Mouse (Mus musculus): ENCODE data around the gene Gm5142. TPM values are rescaled to one million over a fixed set of nuclear protein-coding genes. Genes with fewer than 3 reads are reported as not detected.
A peak's percentile ranks its signal among the peaks of the same experiment; 100 is the strongest.

Gene Gm5142
- polyA plus RNA-seq, 1 experiment: not detected

- Histone ChIP-seq H3K4me1 (ENCODE audit: control insufficient read depth, insufficient read depth, low read length) (no peaks in the 10 kb centered on the region), H3K4me3 (replicated peaks; ENCODE audit: extremely low read depth, low read depth, low read length) (no peak overlapping the region)
- no peak for TF ChIP-seq CTCF (IDR thresholded peaks at IDR 0.05; ENCODE audit: insufficient read depth, low read length)
- no peak for TF ChIP-seq POLR2A (IDR thresholded peaks at IDR 0.05; ENCODE audit: borderline replicate concordance, extremely low read depth, low read depth, low read length)
- DNase-seq: no peak
- 70% methylated on average over 2 of the region's 2 CpGs for WGBS
Measured at GRCm38 (mm10) chr14:59186121-59186520, 7.6 kb upstream of the Gm5142 start.

- no peak overlapping the region for H3K4me3 ChIP-seq (replicated peaks; ENCODE audit: extremely low read depth, low read depth, low read length)
- no peak for TF ChIP-seq CTCF (IDR thresholded peaks at IDR 0.05; ENCODE audit: insufficient read depth, low read length)
- no peak for TF ChIP-seq POLR2A (IDR thresholded peaks at IDR 0.05; ENCODE audit: borderline replicate concordance, extremely low read depth, low read depth, low read length)
- DNase-seq: no peak
Measured at GRCm38 (mm10) chr14:59185514-59185913, 7.0 kb upstream of the Gm5142 start.

GRCm38 (mm10) chr14:59182732-59183131 is 4.2 kb upstream of the Gm5142 start:
- no peak for DNase-seq
- 60% methylated on average over 2 of the region's 2 CpGs for WGBS
- H3K4me1 ChIP-seq (ENCODE audit: control insufficient read depth, insufficient read depth, low read length): no peaks in the 10 kb centered on the region
- no peak overlapping the region for H3K4me3 ChIP-seq (replicated peaks; ENCODE audit: extremely low read depth, low read depth, low read length)
- TF ChIP-seq CTCF (IDR thresholded peaks at IDR 0.05; ENCODE audit: insufficient read depth, low read length): no peak
- no peak for TF ChIP-seq POLR2A (IDR thresholded peaks at IDR 0.05; ENCODE audit: borderline replicate concordance, extremely low read depth, low read depth, low read length)

More at GRCm38 (mm10) chr14:59185514-59185913, 7.0 kb upstream of the Gm5142 start:
- H3K4me1 ChIP-seq (ENCODE audit: control insufficient read depth, insufficient read depth, low read length): no peaks in the 10 kb centered on the region

- Histone ChIP-seq H3K4me3 (replicated peaks; ENCODE audit: extremely low read depth, low read depth, low read length) (no peak overlapping the region), H3K4me1 (ENCODE audit: control insufficient read depth, insufficient read depth, low read length) (no peaks in the 10 kb centered on the region)
- 42% methylated on average over 3 of the region's 3 CpGs for WGBS
- TF ChIP-seq POLR2A (IDR thresholded peaks at IDR 0.05; ENCODE audit: borderline replicate concordance, extremely low read depth, low read depth, low read length) (no peak), CTCF (IDR thresholded peaks at IDR 0.05; ENCODE audit: insufficient read depth, low read length) (no peak)
- no peak for DNase-seq
Measured at GRCm38 (mm10) chr14:59157016-59157698, 21.4 kb downstream of the Gm5142 start.

GRCm38 (mm10) chr14:59155589-59155988 is 23.0 kb downstream of the Gm5142 start:
- 70% methylated on average over 2 of the region's 2 CpGs for WGBS
- H3K4me3 ChIP-seq (replicated peaks; ENCODE audit: extremely low read depth, low read depth, low read length): no peak overlapping the region
- no peak for DNase-seq
- H3K4me1 ChIP-seq (ENCODE audit: control insufficient read depth, insufficient read depth, low read length): no peaks in the 10 kb centered on the region
- TF ChIP-seq CTCF (IDR thresholded peaks at IDR 0.05; ENCODE audit: insufficient read depth, low read length): peak; percentile 20; the same call in 1 of the 2 replicates
- TF ChIP-seq POLR2A (IDR thresholded peaks at IDR 0.05; ENCODE audit: borderline replicate concordance, extremely low read depth, low read depth, low read length): no peak

GRCm38 (mm10) chr14:59142793-59143192 is 35.8 kb downstream of the Gm5142 start, which contains the start of gene 1700129C05Rik:
1700129C05Rik (minus strand) TSS chr14:59142893.
- Histone ChIP-seq H3K4me1 (ENCODE audit: control insufficient read depth, insufficient read depth, low read length) (no peaks in the 10 kb centered on the region), H3K4me3 (replicated peaks; ENCODE audit: extremely low read depth, low read depth, low read length) (no peak within 1 kb of the TSS)
- no peak for TF ChIP-seq CTCF (IDR thresholded peaks at IDR 0.05; ENCODE audit: insufficient read depth, low read length)
- TF ChIP-seq POLR2A (IDR thresholded peaks at IDR 0.05; ENCODE audit: borderline replicate concordance, extremely low read depth, low read depth, low read length): no peak
- 93% methylated on average over 4 of the region's 4 CpGs for whole genome bisulfite sequencing
- DNase-seq: no peak

- DNase-seq: no peak
- no peaks in the 10 kb centered on the region for H3K4me1 ChIP-seq (ENCODE audit: control insufficient read depth, insufficient read depth, low read length)
- 3% methylated on average over 2 of the region's 2 CpGs for WGBS
- H3K4me3 ChIP-seq (replicated peaks; ENCODE audit: extremely low read depth, low read depth, low read length): no peak overlapping the region
- TF ChIP-seq CTCF (IDR thresholded peaks at IDR 0.05; ENCODE audit: insufficient read depth, low read length): no peak
Measured at GRCm38 (mm10) chr14:59114281-59114680, 64.3 kb downstream of the Gm5142 start.

Other genes with a start within 250 kb of the Gm5142 start
- not detected in 2 replicates for gene 1700129C05Rik, start 35.9 kb downstream of the Gm5142 start, polyA plus RNA-seq (2012; rRNA removed)
- gene Rcbtb1, start 22.5 kb upstream of the Gm5142 start, polyA plus RNA-seq (2012; rRNA removed): 10.2 and 11.7 TPM in 2 replicates
- gene Gm6904, start 81.5 kb upstream of the Gm5142 start, polyA plus RNA-seq (2012; rRNA removed): not detected in 2 replicates
- gene Phf11a, start 118.8 kb upstream of the Gm5142 start, polyA plus RNA-seq (2012; rRNA removed): 0.80 and 0.96 TPM in 2 replicates
- 1.2 and 1.6 TPM in 2 replicates for gene Phf11b, start 162.6 kb upstream of the Gm5142 start, polyA plus RNA-seq (2012; rRNA removed)
- gene Phf11d, start 186.7 kb upstream of the Gm5142 start, polyA plus RNA-seq (2012; rRNA removed): 11.5 and 17.3 TPM in 2 replicates
- 0.36 and 0.70 TPM in 2 replicates for gene Phf11c, start 216.6 kb upstream of the Gm5142 start, polyA plus RNA-seq (2012; rRNA removed)

Data from lung, adult 2 months (tissue).